ENCODE assay signal across 38 mouse cellular contexts in genomic region chr11:4214572-4214971, GRCm38 (mm10). TPM values are rescaled to one million over a fixed set of nuclear protein-coding genes. Genes with fewer than 3 reads are reported as not detected.
"Had no signal": no experiment of that assay in that cellular context is flagged by ENCODE, and none has a peak within 500 bp of the region (broad histone marks: within the 10 kb centered on the region; RNA-seq: fewer than 3 reads in every experiment).

No protein-coding gene starts in this region.

- H3K9me3 ChIP-seq: limb, embryonic 10.5 days; limb, embryonic 13.5 days; limb, embryonic 15.5 days; liver, embryonic 12.5 days; liver, embryonic 13.5 days; liver, embryonic 15.5 days; lung, embryonic 15.5 days; midbrain, embryonic 12.5 days; midbrain, embryonic 15.5 days; neural tube, embryonic 12.5 days had no signal

- H3K4me3 ChIP-seq: limb, embryonic 10.5 days; limb, embryonic 12.5 days; limb, embryonic 13.5 days; limb, embryonic 15.5 days; liver, embryonic 12.5 days; liver, embryonic 13.5 days; liver, embryonic 15.5 days; lung, embryonic 15.5 days; megakaryocyte, embryonic 14.5 days; midbrain, embryonic 10.5 days; midbrain, embryonic 12.5 days; midbrain, embryonic 13.5 days; midbrain, embryonic 15.5 days; myocyte; neural tube, embryonic 12.5 days had no signal

- H3K27ac ChIP-seq: limb, embryonic 10.5 days; limb, embryonic 12.5 days; limb, embryonic 13.5 days; liver, embryonic 12.5 days; liver, embryonic 13.5 days; liver, embryonic 14.5 days; liver, embryonic 15.5 days; lung, embryonic 15.5 days; macrophage; midbrain, embryonic 10.5 days; midbrain, embryonic 12.5 days; midbrain, embryonic 13.5 days; midbrain, embryonic 15.5 days; neural tube, embryonic 12.5 days had no signal

- H3K9ac ChIP-seq: limb, embryonic 12.5 days; limb, embryonic 13.5 days; limb, embryonic 15.5 days; liver, embryonic 12.5 days; liver, embryonic 13.5 days; liver, embryonic 14.5 days; liver, embryonic 15.5 days; liver, postnatal 0 days; lung, embryonic 14.5 days; lung, embryonic 15.5 days; midbrain, embryonic 12.5 days; midbrain, embryonic 13.5 days; midbrain, embryonic 15.5 days; neural tube, embryonic 12.5 days had no signal

- H3K27me3 ChIP-seq: limb, embryonic 15.5 days had no signal

- DNase-seq: left cerebral cortex, postnatal 4 days; liver; liver, embryonic 13.5 days; liver, postnatal 0 days; lung, adult 18-20 months; lung, adult 2 months; lung, embryonic 14.5 days; lung, postnatal 10 days; lung, postnatal 14 days; lung, postnatal 36 days; lung, postnatal 4 days; midbrain, embryonic 14.5 days had no signal

RNA-seq across cellular contexts. Expression of gene Osm, which starts 21.6 kb away (rescaled TPM):
- total RNA-seq: left cerebral cortex, postnatal 10 days; left cerebral cortex, postnatal 14 days; left cerebral cortex, postnatal 36 days; liver, adult 2 months had no signal
- polyA plus RNA-seq: limb, embryonic 10.5 days; limb, embryonic 11.5 days; limb, embryonic 12.5 days; liver, adult 2 months; lung, embryonic 14.5 days; midbrain, embryonic 11.5 days; midbrain, embryonic 12.5 days; midbrain, embryonic 13.5 days; myocyte; neural tube, embryonic 11.5 days; neural tube, embryonic 12.5 days had no signal

RNA-seq across cellular contexts. Expression of gene Lif, which starts 42.8 kb away (rescaled TPM):
- total RNA-seq: liver, adult 2 months had no signal
- polyA plus RNA-seq: liver, embryonic 11.5 days; liver, embryonic 12.5 days; liver, embryonic 13.5 days; liver, embryonic 15.5 days; liver, embryonic 16.5 days; liver, postnatal 0 days; midbrain, embryonic 11.5 days; midbrain, embryonic 12.5 days; midbrain, embryonic 14.5 days; midbrain, embryonic 15.5 days; midbrain, postnatal 0 days; neural tube, embryonic 11.5 days; neural tube, embryonic 12.5 days had no signal
